Mouse (Mus musculus): ENCODE data around the gene Vmn2r39. TPM values are rescaled to one million over a fixed set of nuclear protein-coding genes. Genes with fewer than 3 reads are reported as not detected.
"Not testable (repeated sequence)": the region's sequence is repeated elsewhere in the genome, so short reads cannot be mapped to it uniquely, and the experiment has no call there.

Gene Vmn2r39
- not detected for total RNA-seq (2021)
- long read RNA-seq, experiment 1: 0 reads
- long read RNA-seq, experiment 2: 0 reads

DNA sequence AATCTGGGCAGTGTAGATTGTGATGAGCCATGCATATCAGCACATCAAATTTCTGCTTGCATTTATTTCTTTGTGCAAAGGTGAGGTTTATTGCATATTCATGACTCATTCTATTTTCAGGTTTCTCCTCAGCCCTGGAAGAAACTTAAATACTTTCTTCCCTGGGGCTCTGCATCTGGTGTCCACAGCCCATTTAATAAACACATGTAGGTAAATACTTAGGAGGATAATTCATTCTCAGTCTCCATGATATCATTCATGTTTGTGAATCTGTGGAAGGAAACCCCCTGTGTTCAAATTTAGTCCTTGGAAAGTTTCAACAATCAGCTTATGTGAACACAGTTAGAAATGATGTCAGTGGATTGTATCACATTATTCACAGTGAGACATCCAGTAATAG lies at the start of gene Vmn2r39:
Vmn2r39 (minus strand) TSS at position 101 of the 400 bp plus-strand sequence.
- DNase-seq; intact Hi-C loops (cut with DNase I; ENCODE audit: low total_unique reads): not testable (repeated sequence)

- intact Hi-C loops (cut with DNase I; ENCODE audit: low total_unique reads); DNase-seq: not testable (repeated sequence)
Measured at GRCm38 (mm10) chr7:9065353-9065752, 34.8 kb upstream of the Vmn2r39 start.

Other genes starting within 250 kb of the Vmn2r39 start
- not detected for gene Vmn2r40, start 99.4 kb downstream of the Vmn2r39 start, total RNA-seq (2021)
- not detected for gene Vmn2r38, start 67.1 kb upstream of the Vmn2r39 start, total RNA-seq (2021)
- not detected for gene Vmn2r37, start 192.9 kb upstream of the Vmn2r39 start, total RNA-seq (2021)